Mouse (Mus musculus) liver, postnatal 0 days (tissue): ENCODE measurements around the gene Klhdc4. TPM values are rescaled to one million over a fixed set of nuclear protein-coding genes. Genes with fewer than 3 reads are reported as not detected.

Experiments
- ATAC-seq: fragments of 200-750 bp; cut with Nextera tagmentation; 2 replicates; pipeline ENCODE4 v1.8.0; 2017; ENCODE audit warnings: mild to moderate bottlenecking, moderate library complexity
- DNase-seq: peaks from one replicate; pipeline ENCODE4 v3.0.0-alpha.2; 2016
- H3K27ac ChIP-seq: fragments of 300-500 bp; sonication (generic); 2 replicates; pipeline ENCODE4 v1.5.1; 2014; ENCODE audit warnings: antibody characterized with exemption, moderate library complexity, mild to moderate bottlenecking, low read depth
- H3K27me3 ChIP-seq: fragments of 300-500 bp; sonication (generic); 2 replicates; pipeline ENCODE4 v1.6.1; 2014; ENCODE audit warnings: low read length, control low read depth, mixed read lengths; ENCODE audit not compliant: insufficient read depth
- H3K36me3 ChIP-seq: fragments of 300-500 bp; sonication (generic); replicated peaks from 2 replicates; pipeline ENCODE4 v1.6.1; 2014; ENCODE audit warnings: mild to moderate bottlenecking, control low read depth, low read length, moderate library complexity, mixed read lengths; ENCODE audit not compliant: insufficient read depth
- H3K4me1 ChIP-seq: fragments of 300-500 bp; sonication (generic); 2 replicates; pipeline ENCODE4 v1.6.1; 2014; ENCODE audit warnings: antibody characterized with exemption, mild to moderate bottlenecking, control low read depth; ENCODE audit not compliant: insufficient read depth
- H3K4me2 ChIP-seq: fragments of 300-500 bp; sonication (generic); 2 replicates; pipeline ENCODE4 v1.6.1; 2014; ENCODE audit warnings: low read depth, mild to moderate bottlenecking, low read length, moderate library complexity, mixed read lengths
- H3K4me3 ChIP-seq: fragments of 300-500 bp; sonication (generic); 2 replicates; pipeline ENCODE4 v1.5.1; 2014; ENCODE audit warnings: low read depth, low read length
- H3K9ac ChIP-seq: fragments of 300-500 bp; sonication (generic); replicated peaks from 2 replicates; pipeline ENCODE4 v1.6.1; 2014; ENCODE audit warnings: mild to moderate bottlenecking, moderate library complexity
- H3K9me3 ChIP-seq: fragments of 300-500 bp; sonication (generic); 2 replicates; pipeline ENCODE4 v1.6.1; 2016; ENCODE audit warnings: mild to moderate bottlenecking, control low read depth, low read length, mixed read lengths
- CTCF ChIP-seq: sonication (generic); IDR thresholded peaks from 2 replicates; pipeline ENCODE4 v1.5.1; 2016; ENCODE audit warnings: antibody characterized with exemption, low read depth
- EP300 ChIP-seq: IDR thresholded peaks from 2 replicates; pipeline ENCODE4 v1.6.1; 2016; ENCODE audit warnings: antibody characterized with exemption, low read depth, mild to moderate bottlenecking
- WGBS: fragments of 180-500 bp; shearing (Covaris S2); extraction: QIAGEN DNeasy Blood & Tissue Kit; methylation state at CpG from one replicate; pipeline ENCODE4 v1.1.7; 2014; ENCODE audit not compliant: insufficient replicate concordance; 5-methylcytosine and 5-hydroxymethylcytosine counted together
- polyA plus RNA-seq: library from polyadenylated mRNA; unstranded; fragments of >200 nt; fragmentation: Nextera tagmentation; extraction: Ambion mirVana; gene quantifications from 2 replicates; pipeline ENCODE4 v1.2.1, GENCODE M21; 2015

The Klhdc4 gene
- polyA plus RNA-seq, 1 experiment from 2014 or later, result 8.7 TPM

DNA sequence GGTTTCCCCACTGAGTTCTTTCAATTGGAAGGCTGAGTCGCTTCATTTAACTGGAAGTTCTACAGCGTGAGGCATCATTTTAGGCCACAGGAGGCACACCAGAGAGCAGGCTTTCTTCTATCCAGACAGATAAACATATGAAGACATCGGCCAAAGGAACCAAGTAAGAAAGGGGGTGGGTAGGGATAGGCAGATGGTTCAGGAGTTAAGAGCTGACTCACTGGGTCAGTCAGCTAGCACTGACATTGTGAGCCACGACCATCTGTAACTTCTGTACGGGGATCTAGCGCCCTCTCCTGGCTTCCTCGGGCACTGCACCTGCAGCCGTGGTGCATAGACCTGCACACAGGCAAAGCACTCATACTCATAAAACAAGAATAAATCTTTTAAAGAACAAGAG, 11.9 kb upstream of the Klhdc4 start:
- H3K4me3 ChIP-seq, result no peak overlapping the region
- no peaks in the 10 kb centered on the region for H3K4me1 ChIP-seq
- DNase-seq (peak; percentile 67), ATAC-seq (peak; percentile 51)
- no peak overlapping the region for H3K4me2 ChIP-seq
- whole genome bisulfite sequencing, result 55% methylated on average over 8 of the region's 8 CpGs
- H3K9me3 ChIP-seq, result no peaks in the 10 kb centered on the region
- no peaks in the 10 kb centered on the region for H3K27me3 ChIP-seq
- no peak overlapping the region for H3K27ac ChIP-seq
- TF ChIP-seq EP300 (no peak), CTCF (peak; percentile 74)
- H3K9ac ChIP-seq, result no peak overlapping the region
- no peaks in the 10 kb centered on the region; the same call in 1 of the 2 replicates for H3K36me3 ChIP-seq

DNA sequence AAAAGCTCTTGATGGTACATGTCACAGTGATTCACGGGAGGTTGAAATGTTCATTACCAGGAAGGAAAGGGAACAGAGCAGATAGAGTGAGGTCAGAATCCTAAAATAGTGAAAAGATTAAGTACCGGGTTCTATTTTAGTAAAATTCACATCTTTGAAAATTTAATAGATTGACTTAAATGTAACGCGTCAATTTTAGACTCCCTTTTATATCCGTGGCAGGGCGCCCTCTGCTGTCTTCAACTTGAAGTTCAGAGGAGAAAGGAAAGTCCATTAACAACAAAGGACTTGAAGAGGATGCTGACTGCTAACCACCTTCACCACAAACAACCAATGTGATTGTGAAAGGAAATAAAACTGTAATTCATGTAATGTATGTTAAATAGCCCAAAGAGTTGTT, 3.1 kb upstream of the Klhdc4 start:
- H3K9me3 ChIP-seq, result no peaks in the 10 kb centered on the region
- peak overlapping the region; percentile 50; the same call in 1 of the 2 replicates for H3K4me2 ChIP-seq
- 11% methylated on average over 6 of the region's 6 CpGs for WGBS
- H3K9ac ChIP-seq, result no peak overlapping the region
- no peak overlapping the region for H3K4me3 ChIP-seq
- no peak overlapping the region for H3K27ac ChIP-seq
- TF ChIP-seq CTCF (peak; percentile 78), EP300 (no peak)
- DNase-seq (peak; percentile 74), ATAC-seq (peak; percentile 55)
- H3K27me3 ChIP-seq, result no peaks in the 10 kb centered on the region
- H3K4me1 ChIP-seq, result peaks cover 18% of the 10 kb centered on the region
- no peaks in the 10 kb centered on the region for H3K36me3 ChIP-seq

DNA sequence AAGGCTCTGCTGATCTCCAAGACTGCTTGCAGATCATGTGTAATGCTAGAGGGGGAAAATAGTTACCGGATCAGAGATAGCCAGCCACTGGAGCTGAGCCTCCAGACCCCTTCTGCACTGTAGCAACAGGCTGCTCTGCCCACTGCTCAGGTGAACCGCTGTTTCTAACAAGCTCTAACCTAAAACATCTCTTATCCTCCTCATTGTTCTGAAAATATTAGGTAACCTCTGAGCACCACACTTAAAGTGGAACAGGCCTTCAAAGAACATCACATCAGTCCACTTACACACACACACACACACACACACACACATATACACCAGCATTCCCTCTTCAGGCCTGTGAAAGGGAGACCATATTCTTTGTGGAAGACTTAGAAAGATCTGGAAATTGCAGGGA, 2.7 kb upstream of the Klhdc4 start:
- Histone ChIP-seq H3K27ac (no peak overlapping the region), H3K4me2 (peak overlapping the region; percentile 50; the same call in 1 of the 2 replicates), H3K9me3 (no peaks in the 10 kb centered on the region), H3K9ac (no peak overlapping the region), H3K36me3 (no peaks in the 10 kb centered on the region), H3K4me3 (no peak overlapping the region), H3K27me3 (no peaks in the 10 kb centered on the region), H3K4me1 (peaks cover 18% of the 10 kb centered on the region)
- ATAC-seq, result no peak
- 76% methylated on average over 2 of the region's 2 CpGs for WGBS
- DNase-seq, result no peak
- TF ChIP-seq EP300 (no peak), CTCF (no peak)

DNA sequence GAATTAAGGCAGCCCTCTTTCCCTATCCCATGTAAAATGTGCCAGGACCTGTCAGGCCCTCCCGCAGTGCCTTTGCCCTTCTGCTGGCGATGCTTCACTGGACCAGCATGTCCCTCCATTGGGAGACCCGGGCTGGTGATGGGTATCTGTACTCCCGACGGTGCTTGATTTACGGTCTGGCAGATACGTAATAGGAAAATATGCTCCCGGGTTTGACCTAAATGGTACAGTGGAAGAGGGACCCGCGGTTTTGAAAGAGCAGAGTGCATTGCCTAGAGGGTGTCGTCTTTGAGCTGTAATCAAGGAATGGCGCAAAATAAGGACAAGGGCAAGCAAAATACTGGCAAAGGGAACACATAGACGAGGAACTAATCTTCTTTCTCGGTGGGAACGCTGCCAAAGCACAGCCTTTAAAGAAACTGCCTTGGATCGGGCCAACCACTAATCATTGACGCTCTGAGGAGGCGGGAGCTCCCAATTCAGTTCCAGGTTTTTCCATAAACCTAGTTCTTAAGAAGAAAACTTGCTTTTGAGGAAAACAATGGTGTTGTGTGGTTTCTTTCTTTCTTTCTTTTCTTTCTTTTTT, 501 bp upstream of the Klhdc4 start:
- ATAC-seq, result peak; percentile 80
- 21% methylated on average over 18 of the region's 18 CpGs for WGBS
- Histone ChIP-seq H3K36me3 (no peaks in the 10 kb centered on the region), H3K4me3 (peak overlapping the region; percentile 90), H3K4me2 (peak overlapping the region; percentile 97), H3K9ac (peak overlapping the region; percentile 83), H3K4me1 (peaks cover 18% of the 10 kb centered on the region), H3K27ac (0 out of 2 replicates have a peak overlapping the region, but pooled peaks have one; percentile 23), H3K27me3 (no peaks in the 10 kb centered on the region), H3K9me3 (no peaks in the 10 kb centered on the region)
- no peak for TF ChIP-seq EP300
- no peak for TF ChIP-seq CTCF
- DNase-seq, result no peak

DNA sequence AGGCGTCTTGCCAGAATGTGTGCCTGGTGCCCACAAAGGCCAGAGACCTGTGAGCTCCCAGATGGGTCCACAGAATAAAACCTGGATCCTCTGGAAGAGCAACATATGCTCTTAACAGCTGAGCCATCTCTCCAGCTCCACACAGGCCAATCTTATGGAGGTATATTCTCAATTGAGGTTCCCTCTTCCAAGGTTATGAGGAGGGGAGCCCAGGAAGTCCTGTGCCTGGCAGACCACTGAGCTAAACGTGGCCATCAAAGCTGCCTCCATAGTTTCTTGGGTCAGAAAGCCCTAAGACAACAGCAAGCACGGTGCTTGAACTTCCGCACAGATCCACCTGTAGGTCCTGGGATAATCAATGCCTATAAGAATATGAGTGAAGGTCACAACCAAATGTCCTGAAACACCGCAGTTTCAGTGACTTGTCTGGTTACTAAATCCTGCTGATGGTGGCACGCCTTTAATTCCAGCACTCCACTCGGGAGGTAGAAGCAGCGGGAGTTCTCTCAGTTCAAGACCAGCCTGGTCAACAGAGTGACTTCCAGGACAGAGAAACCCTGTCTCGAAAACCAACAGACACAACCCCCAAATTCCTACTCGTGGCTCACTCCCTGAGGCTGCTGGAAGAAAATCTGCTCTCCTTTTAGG, 869 bp downstream of the Klhdc4 start:
- H3K4me3 ChIP-seq, result peak overlapping the region; percentile 90
- no peaks in the 10 kb centered on the region for H3K36me3 ChIP-seq
- H3K9me3 ChIP-seq, result no peaks in the 10 kb centered on the region
- 29% methylated on average over 10 of the region's 10 CpGs for WGBS
- ATAC-seq, result no peak
- H3K4me2 ChIP-seq, result peak overlapping the region; percentile 97
- H3K4me1 ChIP-seq, result peaks cover 18% of the 10 kb centered on the region
- TF ChIP-seq CTCF (no peak), EP300 (no peak)
- no peak overlapping the region for H3K27ac ChIP-seq
- no peak for DNase-seq
- H3K27me3 ChIP-seq, result no peaks in the 10 kb centered on the region
- peak overlapping the region; percentile 83 for H3K9ac ChIP-seq

DNA sequence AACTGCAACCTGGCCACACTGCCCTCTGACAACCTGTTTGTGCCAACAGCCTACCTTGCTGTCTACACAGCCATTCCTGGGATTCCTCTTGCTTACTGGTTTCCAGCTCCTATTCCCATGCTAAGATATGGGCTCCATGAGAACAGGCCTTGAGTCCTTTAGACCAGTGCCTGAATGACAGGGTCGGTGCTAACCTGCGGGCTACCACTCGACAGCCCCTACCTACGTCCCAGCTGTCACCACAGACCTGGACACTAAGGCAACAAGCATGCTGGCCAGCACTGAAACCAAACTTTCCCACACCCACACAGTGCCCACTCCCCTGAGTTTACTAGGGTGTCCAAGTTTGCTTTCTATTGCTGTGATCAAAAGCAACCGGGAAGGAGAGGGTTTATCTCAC, 1.6 kb downstream of the Klhdc4 start:
- no peaks in the 10 kb centered on the region for H3K36me3 ChIP-seq
- ATAC-seq, result no peak
- H3K4me1 ChIP-seq, result peaks cover 18% of the 10 kb centered on the region
- H3K4me3 ChIP-seq, result no peak overlapping the region
- no peak overlapping the region for H3K27ac ChIP-seq
- no peaks in the 10 kb centered on the region for H3K27me3 ChIP-seq
- no peak for TF ChIP-seq EP300
- no peak for TF ChIP-seq CTCF
- H3K9ac ChIP-seq, result no peak overlapping the region
- DNase-seq, result no peak
- 88% methylated on average over 5 of the region's 5 CpGs for WGBS
- H3K9me3 ChIP-seq, result no peaks in the 10 kb centered on the region
- peak overlapping the region; percentile 97; the same call in 1 of the 2 replicates for H3K4me2 ChIP-seq
